Mouse (Mus musculus) kidney, postnatal 25 days (tissue): Measurements from ENCODE around the gene Dst.

Experiments used
- DNase-seq, 2 experiments: peaks; one replicate each; pipeline ENCODE4 v3.0.0; 2021; ENCODE audit warnings: mixed read lengths in 2 of 2

The Dst gene

DNA sequence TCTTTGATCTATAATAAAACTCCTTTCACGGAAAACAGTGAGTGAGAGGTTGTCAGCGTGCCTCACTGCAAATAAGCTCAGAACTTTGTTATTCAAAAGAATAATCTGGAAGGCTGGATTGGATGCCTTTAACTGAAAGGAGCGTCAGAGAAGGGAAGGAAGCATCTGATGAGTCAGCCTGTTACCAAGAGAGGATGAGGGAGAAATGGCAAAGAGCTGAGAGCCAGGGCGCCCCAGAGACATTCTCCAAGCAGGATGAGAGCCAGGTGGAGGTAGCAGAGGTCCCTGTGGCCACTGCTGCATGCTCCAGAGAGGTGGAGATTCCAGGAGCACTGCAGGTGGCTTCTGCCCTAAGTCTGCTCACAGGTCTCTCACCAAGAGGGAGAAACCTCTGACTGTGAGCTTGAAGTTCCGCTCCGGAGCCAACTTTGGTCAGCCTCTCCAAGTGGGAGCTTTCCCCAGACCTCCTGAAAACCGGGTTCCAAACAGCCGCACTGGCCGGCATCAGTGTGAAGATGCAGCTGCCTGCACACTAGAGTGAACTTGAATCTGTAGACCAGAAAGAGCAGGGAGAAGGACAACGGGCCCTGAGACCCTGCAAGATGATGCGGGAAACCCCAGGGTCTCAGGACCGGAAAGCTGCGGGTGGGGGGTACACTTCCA lies 231.3 kb downstream of the Dst start:
- DNase-seq = no peak

DNA sequence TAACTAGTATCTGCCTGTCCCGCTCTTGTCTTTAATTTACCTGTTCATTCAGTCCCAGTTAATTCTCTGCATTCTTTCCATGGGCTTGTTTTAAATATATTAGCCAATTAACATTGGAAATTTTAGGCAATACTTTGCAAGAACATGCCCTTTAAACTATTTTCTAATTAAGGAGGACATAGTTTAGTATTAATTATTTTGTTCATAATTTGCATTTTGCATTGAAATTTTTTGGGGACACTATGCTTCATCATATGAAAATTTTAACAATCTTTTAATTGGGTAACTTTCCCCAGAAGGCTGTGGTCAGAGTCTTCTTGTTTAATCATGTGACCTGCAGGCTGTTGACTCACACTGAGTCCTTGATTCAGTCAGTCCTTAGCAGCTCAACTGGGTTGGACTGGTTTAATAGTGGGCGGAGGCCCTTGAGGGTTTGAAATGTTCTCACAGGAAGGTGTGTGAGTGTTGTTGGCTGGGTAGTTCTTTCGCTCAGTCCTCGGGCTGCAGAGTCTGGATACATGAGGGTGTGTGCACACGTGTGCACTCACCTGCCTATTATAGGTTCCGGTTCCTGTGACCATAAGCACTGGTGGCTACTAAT lies 231.9 kb downstream of the Dst start:
- DNase-seq = peak; percentile 67 to 86

DNA sequence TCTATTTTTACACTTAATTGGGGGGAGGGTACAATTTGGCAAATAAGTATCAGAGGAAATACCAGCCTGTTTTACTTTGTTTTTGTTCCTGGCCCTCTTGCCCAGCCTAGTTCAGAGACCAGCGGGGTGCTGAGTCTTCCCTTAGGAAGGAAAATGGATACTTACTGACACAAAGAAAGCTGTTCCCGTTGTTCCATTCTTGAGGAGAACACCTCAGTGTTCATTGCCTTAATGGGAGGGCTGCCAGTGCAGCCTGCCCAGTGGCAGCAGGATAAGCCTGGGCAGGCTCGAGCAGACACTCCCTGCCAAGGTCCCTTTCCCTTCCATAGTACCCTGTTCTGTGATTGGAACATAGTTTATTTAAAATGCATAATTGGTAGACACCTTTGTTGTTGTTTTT lies 232.7 kb downstream of the Dst start:
- DNase-seq = peak; percentile 40 to 64

DNA sequence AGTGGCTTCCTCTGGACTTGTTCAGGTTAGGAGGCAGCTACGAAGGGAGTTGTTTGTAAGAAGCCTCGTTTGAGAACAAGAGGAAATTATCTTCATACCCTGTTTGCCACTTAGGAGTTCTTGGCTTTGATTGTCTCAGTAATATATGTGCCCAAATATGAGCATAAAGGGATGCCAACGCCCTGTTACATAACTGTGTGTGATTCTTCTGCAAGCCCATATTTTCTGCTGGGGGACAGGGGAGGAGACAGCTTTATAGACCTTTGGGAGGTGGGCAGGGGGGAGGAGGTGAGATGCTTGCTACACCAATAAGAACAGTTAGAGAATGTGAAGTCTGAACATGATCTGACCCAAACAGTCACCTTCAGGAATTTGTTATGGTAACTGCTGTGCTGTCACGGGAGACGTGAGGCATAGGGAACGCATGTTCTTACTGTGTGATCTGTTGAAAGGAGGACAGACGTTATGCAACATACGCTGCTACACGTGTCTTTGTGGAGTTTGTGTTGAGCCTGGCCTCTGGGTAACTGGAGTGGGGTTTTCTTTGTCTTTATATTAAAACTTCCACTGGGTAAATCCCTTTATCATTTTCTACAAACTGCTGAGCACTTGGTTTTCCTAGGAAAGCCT lies 235.0 kb downstream of the Dst start:
- DNase-seq = no peak

DNA sequence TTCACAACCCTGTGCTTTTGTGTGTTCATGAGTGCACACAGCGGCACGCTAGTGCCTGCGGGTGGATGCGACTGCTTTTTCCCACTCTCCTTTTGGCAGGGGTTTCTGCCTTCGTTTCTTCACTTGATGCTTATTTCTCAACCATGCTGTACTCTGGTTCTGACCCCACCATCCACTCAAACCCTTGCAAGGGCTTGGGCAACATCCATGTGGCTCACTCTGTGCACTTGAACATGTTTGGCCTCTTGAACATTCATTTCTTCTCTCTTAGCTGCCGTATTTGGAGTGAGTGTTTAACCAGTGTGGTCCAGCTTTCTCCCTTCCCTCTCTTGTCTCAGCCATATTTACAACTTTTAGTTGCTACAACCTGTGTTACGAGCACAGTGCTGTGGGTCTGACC lies 236.8 kb downstream of the Dst start:
- DNase-seq = no peak

DNA sequence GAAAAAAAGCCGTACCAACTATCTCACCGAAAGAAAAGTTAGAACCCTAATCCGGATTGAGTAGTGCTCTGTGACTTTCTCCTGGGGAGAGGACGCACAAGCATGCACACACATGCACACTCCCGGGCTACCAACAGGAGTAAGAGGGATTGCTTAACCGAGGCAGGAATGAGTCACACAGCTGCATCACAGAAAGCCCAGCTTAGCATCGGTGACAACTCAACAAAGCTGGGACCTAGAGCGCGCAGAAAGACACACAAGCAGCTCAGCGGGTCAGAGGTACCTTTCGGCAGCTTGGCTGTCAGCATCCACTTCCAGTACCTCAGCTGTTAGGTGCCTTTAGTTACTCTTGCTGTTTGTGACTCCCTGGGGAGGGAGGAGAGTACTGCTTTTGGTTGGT lies 240.0 kb downstream of the Dst start:
- no peak for DNase-seq

DNA sequence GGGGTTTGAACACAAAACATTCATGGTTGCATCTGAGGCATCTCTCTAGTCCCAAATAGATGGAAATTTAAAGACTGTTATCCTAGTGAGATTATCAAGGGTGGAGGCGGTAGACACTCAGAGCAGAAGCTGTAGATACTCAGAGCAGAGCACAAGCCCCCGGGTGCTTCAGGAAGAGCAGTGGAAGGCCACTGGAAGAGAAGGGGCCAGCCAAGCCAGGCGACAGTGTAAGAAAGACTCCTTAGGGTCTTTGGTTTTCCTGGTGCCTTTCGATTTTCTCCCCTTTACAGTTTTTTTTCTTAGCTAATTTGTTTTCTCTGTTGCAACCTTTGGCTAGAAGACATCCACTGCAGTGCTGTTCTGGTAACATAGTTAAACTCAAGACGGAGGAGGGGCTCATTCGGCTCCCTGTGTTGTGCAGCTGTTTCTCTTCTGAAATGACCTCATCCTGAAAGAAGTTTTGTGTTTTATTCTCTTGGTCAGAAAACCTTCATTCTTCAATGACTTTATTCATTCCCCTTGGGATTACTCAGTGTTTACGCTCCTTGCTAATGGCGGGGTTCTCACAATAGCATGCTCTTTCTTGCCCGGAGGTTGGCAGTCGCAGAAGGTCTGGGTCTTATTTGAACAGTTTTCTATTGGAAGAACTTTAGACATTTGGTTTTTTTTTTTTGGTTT lies 242.5 kb downstream of the Dst start:
- no peak for DNase-seq

DNA sequence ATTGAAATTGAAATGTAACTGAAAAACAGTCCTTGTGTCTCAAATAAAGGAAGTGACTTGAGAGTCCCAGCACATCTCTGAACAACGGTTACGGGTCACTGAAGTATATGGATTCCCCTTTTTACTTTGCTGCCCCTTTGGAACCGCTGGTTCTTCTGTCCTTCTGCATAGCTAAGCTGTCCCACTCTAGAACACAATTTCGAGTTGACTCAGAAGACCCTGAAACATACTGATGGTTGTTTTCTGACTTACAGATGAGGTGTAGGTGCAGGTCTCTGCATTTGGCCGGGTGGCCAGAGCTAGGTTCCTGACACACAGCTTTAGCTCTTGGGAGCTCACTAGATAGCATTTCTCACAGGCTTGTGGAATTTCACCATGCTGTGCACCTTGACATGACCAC lies 244.7 kb downstream of the Dst start:
- no peak for DNase-seq

DNA sequence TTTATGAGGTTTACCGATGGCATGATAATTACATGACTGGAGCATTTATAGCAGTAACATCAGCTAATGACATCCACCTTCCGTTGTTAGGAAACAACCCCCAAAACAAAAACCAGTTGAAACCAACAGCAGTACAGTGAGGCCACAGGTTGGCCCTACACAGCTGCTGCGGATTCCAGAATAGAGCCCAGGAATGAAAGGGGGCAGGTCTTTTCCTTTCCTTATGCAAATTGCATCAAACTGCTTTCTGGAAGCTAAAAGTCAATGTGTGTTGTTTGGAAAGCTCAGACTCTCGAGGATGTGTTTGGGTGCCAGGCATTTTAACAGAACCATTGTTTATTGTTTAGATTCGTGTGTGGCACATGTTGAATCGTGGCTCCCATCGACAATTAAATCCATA lies 248.0 kb downstream of the Dst start:
- DNase-seq = no peak

DNA sequence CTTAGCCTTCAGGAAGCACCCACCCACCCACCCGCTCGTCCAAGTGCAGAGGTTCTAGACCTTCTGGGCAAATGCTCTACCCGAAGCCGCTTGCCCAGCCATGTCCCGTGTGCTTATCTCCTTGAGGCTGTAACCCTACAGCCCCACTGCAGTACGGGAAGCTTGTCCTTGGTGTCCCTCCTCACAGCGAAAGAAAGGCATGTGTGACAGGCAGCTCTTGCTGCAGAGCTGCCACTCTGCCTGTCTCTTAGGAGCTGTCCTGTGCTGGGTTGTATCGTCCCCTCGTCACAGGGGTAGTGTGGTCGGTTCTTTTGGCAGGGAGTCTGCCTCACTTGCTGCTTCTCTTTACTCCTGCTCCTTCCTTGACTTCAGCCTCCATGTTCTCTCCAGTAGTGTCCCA lies 249.7 kb downstream of the Dst start:
- no peak for DNase-seq

DNA sequence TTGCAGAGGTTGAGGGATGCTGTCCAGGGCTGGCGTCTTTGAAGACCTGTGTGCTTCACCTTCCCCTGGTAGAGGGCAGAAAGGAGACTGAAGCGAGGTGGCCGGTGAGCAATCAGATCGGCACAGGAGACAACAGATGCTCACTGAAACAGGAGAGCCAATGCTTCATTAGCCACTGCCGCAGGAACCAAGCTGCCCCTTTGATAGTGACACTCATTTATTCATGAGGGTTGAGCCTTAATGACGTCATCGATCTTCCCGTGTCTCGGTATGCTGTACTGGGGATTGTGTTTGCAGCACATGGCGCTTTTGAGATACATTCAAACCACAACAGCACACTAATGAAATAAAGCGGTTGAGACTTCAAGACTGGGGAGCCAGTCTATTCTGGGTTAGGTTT lies 250.8 kb downstream of the Dst start:
- DNase-seq = no peak

DNA sequence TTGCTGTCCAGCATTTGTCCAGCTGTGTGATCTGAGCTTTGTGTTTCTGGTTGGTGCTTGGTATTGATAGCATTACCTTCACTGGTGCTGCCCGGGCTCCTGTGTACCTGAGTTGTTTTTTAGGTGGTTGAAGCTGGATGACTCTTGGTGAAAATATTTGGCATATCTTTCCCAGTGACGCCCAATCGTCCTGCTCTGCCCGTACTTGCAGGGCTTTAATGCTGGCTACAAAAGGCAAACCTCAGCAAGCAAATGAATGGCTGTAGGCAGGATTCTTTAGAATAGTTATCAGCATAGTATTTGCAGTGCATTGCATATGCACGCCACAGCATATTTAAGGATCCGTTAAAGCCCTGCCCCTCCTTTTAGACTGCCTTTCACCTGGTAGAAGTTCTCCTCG lies 251.9 kb downstream of the Dst start:
- DNase-seq = no peak

DNA sequence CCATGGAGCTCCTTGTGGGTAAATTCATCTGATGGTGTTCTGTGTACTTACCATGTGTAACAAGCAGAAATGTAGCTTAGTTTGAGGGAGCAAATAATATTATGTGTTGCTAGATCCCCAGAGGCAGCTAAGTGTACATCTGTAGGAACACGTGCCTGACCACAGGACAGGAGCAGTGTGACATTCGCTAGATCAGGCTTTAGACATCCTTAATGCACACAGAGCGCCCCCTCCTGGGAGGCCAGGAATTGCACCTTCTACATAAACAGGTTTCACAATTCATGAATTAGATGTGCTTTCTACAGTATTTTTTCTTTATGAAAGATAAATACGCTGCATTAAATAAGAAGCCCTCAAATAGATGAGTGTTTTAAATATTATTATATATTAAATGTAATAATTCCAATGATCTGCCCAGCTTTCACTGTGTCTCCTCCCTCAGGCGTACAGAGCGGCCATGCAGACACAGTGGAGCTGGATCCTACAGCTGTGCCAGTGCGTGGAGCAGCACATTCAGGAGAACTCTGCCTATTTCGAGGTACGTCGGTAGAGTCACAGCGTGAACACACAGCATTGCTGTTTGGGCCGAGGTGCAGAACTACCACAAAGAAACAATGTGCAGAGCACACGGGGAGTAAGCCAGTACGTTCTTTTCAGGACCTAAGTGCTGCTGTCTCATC lies 256.7 kb downstream of the Dst start:
- DNase-seq = peak; percentile 85 to 97

DNA sequence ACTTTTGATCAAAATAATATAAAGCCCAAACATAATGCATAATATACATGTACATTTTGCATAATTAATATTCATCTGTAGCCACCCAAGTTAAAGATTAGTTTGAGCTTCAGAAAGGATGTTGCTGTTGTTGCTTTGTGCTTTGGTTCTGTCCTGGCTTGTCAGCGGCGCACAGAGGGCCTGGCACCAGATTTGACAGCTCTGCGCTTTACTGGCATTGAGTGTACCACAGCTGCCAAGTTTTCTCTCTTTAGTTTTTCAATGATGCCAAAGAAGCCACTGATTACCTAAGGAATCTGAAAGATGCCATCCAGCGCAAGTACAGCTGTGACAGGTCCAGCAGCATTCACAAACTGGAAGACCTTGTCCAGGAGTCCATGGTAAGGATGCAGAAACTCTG lies 257.9 kb downstream of the Dst start:
- no peak for DNase-seq

DNA sequence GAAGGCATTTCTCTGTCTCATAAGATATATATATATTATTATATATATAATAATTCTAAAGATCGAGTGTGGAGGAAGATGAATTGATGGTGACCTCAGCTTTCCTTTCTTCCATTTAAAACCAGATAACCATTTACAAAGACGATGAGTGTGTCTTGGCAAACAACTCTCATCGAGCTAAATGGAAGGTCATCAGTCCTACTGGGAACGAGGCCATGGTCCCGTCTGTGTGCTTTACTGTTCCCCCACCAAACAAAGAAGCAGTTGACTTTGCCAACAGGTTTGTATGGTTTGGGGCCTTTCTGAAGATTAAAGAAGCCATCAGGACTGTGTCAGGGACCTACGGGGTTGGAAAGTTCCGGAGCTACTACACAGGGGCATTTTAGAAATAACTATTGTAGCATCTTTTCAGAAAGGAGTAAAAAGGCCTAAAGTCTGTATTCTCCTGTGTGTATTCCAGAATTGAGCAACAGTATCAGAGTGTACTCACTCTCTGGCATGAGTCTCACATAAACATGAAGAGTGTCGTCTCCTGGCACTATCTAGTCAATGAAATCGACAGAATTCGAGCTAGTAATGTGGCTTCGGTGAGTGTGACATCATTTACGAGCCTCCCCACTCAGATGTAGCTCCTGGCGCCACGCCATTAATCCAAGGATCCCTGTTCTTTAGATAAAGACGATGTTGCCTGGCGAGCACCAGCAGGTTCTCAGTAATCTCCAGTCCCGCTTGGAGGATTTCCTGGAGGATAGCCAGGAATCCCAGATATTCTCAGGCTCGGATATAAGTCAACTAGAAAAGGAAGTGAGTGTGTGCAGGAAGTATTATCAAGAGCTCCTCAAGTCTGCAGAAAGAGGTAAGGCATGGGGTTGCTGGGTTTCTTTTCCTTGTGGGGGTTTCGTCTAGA lies 259.4 kb downstream of the Dst start:
- DNase-seq = peak; percentile 38 to 54

DNA sequence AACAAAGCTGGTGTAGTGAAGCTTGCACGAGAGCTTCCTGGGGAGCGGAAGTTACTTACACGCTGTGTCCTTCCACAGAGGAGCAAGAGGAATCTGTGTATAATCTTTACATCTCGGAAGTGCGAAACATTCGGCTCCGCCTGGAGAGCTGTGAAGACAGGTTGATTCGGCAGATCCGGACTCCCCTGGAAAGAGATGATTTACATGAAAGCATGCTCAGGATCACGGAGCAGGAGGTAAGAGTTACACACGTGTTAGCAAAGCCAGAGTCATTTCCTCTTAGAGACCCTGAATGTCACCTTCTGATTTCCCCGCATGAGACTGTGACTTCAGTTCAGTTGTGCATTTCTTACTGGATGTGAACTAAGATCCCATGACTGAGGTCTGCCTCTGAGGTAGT lies 261.1 kb downstream of the Dst start:
- no peak for DNase-seq

DNA sequence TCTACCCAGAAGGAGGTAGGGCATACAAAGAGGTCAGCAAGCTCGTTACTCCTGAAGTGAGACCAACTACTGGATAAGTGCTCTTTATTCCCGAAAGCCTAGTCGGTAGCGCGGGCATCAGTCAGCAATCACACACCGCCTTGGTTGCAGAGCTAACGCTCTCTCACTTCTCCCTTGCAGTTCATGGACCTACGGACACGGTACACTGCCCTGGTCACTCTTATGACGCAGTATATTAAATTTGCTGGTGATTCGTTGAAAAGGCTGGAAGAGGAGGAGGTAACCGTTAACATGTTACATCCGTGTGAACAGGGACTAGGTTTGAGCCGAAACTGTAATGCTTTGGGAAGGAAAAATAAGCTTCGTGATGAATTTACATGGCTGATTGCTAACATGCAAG lies 266.5 kb downstream of the Dst start:
- DNase-seq = peak; percentile 15 to 52

DNA sequence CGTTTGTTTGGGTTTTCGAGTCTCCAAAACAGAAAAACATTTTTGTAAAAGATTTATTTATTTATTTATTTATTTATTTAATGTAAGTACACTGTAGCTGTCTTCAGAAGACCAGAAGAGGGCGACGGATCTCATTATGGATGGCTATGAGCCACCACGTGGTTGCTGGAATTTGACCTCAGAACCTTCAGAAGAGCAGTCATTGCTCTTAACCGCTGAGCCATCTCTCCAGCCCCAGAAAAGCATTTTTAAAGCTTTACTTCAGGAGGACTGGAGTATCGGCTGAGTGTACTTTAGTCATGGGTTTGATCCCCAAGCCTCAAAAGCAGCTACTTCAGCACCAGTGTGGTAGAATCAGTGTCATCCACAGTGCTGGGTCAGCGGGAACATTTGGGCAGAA lies 266.9 kb downstream of the Dst start:
- DNase-seq = peak; percentile 72 to 76

DNA sequence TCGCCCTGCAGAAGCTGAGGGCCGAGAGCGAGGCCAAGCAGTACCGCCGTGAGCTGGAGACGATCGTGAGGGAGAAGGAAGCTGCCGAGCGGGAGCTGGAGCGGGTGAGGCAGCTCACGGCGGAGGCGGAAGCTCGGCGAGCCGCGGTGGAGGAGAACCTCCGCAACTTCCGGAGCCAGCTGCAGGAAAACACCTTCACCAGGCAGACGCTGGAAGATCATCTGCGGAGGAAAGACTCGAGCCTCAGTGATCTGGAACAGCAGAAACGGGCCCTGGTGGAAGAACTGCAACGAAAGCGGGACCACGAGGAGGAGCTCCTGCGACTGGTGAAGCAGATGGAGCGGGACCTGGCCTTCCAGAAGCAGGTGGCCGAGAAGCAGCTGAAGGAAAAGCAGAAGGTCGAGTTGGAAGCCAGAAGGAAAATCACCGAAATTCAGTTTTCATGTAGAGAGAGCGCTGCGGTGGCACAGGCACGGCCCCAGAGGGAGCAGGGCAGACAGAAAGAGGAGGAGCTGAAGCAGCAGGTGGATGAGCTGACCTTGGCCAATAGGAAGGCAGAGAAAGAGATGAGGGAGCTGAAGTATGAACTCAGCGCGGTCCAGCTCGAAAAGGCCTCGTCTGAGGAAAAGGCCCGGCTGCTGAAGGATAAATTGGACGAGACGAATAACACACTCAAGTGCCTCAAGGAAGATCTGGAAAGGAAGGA lies 270.1 kb downstream of the Dst start:
- no peak for DNase-seq

DNA sequence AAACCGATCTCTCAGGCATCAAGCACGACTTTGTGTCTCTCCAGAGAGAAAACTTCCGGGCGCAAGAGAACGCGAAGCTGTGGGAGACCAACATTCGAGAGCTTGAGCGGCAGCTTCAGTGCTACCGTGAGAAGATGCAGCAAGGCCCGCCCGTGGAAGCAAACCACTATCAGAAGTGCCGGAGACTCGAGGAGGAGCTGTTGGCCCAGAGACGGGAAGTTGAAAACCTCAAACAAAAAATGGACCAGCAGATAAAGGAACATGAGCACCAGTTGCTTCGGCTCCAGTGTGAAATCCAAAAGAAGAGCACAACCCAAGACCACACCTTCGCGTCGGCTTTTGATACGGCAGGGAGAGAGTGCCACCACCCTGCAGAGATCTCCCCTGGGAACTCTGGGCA lies 271.7 kb downstream of the Dst start:
- no peak for DNase-seq

DNA sequence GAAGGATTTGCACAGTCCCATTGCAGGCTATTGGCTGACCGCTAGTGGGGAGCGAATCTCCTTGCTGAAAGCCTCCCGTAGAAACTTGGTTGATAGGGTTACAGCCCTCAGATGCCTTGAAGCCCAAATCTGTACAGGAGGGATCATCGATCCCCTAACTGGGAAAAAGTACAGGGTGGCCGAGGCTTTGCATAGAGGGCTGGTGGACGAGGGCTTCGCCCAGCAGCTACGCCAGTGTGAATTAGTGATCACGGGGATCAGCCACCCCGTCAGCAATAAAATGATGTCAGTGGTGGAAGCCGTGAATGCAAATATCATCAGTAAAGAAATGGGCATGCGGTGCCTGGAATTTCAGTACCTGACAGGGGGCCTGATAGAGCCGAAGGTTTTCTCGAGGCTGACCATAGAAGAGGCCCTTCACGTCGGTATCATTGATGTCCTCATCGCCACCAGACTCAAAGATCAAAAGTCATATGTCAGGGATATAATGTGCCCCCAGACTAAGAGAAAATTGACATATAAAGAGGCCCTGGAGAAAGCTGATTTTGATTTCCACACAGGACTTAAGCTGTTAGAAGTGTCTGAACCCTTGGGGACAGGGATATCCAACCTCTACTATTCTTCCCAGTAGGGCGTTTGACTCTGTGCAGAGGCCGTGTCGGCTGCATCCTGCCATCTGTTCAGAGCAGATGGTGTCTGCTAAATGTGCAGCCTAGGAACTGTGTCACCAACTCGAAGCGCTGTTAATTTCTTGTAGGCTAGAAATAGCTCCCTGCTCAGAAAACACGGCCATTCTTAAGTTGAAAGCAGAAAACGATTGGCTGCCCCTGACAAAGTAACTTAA lies 274.6 kb downstream of the Dst start:
- DNase-seq = no peak
